In the genomic region with DNA sequence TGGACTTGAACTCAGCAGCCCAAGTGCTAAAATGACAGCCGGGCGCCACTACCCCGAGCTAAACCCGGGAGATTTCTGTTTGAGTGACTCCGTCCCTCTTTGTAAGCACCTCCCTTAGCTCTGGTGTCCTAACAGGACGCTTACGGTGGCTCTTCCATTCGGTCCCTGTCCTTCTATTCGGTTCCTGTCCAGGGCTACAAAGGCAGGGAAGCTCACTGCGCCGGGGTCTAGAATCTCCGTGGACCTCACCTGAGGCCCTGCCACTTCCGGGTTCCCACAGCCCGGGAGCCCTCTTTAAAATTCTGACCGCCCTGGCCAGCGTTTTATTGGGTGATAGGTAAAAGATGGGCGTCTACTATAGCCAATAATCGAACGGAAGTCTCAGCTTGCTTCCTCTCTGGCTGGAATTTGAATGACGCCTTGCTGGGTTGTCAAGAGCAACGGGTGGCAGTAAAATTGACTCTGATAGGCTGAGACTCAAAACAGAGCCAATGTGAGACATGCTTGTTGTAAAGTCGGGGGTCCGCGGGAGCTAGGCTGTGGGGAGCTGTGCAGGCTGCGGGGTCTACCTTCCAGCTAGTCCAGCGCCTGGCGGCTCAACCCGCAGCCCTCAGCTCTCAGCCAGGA, we compare ENCODE assay signal across 1 mouse cellular context.
TF ChIP-seq lines count a peak whose summit lies in the region.

A gene (minus strand): TSS at position 295 of the 627 bp plus-strand sequence.
A gene (plus strand): TSS at position 494 of the 627 bp plus-strand sequence.

TF ChIP-seq in CH12.LX, 34 proteins besides CTCF, POLR2A, EP300 and RAD21 (continued from another document):
- TF ChIP-seq JUN (IDR thresholded peaks at IDR 0.05; ENCODE audit: insufficient read depth, low read depth, low read length) (no peak), MEF2A (IDR thresholded peaks at IDR 0.05; ENCODE audit: borderline replicate concordance, low read depth, low read length) (no peak), NRF1 (IDR thresholded peaks at IDR 0.05; ENCODE audit: low read depth, low read length) (peak; percentile 49; the same call in 1 of the 2 replicates), ZNF384 (IDR thresholded peaks at IDR 0.05; ENCODE audit: low read depth, low read length) (peak; percentile 50; the same call in 1 of the 2 replicates), JUND (conservative IDR thresholded peaks at IDR 0.05; ENCODE audit: low read depth, low read length) (no peak), E2F4 (IDR thresholded peaks at IDR 0.05; ENCODE audit: insufficient replicate concordance, low read depth, low read length) (peak; percentile 86; the same call in 1 of the 2 replicates), MYC (IDR thresholded peaks at IDR 0.05; ENCODE audit: low read depth, low read length) (peak; percentile 54; the same call in 1 of the 2 replicates), TCF12 (IDR thresholded peaks at IDR 0.05; ENCODE audit: low read depth, low read length) (peak; percentile 64; the same call in 1 of the 2 replicates), HCFC1 (IDR thresholded peaks at IDR 0.05; ENCODE audit: low read depth, low read length) (peak; percentile 81), ZKSCAN1 (IDR thresholded peaks at IDR 0.05; ENCODE audit: borderline replicate concordance, low read depth, low read length) (no peak), MAZ (IDR thresholded peaks at IDR 0.05; ENCODE audit: low read depth, low read length) (peak; percentile 51; the same call in 1 of the 2 replicates), ZMIZ1 (IDR thresholded peaks at IDR 0.05; ENCODE audit: low read depth, low read length) (peak; percentile 39; the same call in 1 of the 2 replicates)
